Mouse (Mus musculus) ES-E14 (cell line): ENCODE data around the gene Mxra7. TPM values are rescaled to one million over a fixed set of nuclear protein-coding genes. Genes with fewer than 3 reads are reported as not detected.

Experiments used
- DNase-seq: peaks from one replicate; pipeline ENCODE4 v3.0.0-alpha.2; 2013; ENCODE audit warnings: low read depth, low spot score
- H3K27ac ChIP-seq: 2 replicates; pipeline ENCODE4 v1.5.1; 2012; ENCODE audit warnings: low read depth, mild to moderate bottlenecking, low read length, moderate library complexity, mixed read lengths; ENCODE audit not compliant: poor library complexity, insufficient read depth, severe bottlenecking
- H3K36me3 ChIP-seq: 2 replicates; pipeline ENCODE4 v1.6.1; 2012; ENCODE audit warnings: mild to moderate bottlenecking, low read length, moderate library complexity, mixed read lengths; ENCODE audit not compliant: control insufficient read depth, poor library complexity, insufficient read depth, severe bottlenecking
- H3K4me1 ChIP-seq, 2 experiments: fragments of 150-350 bp in 1 of 2; sonication (generic) in 1 of 2; 2 replicates each; pipeline ENCODE4 v1.6.1; 2012; ENCODE audit warnings: low read length in 2 of 2, mild to moderate bottlenecking in 1 of 2, mixed read lengths in 1 of 2; ENCODE audit not compliant: control insufficient read depth in 2 of 2, insufficient read depth in 2 of 2, poor library complexity in 1 of 2
- H3K4me3 ChIP-seq, 2 experiments: fragments of 150-350 bp in 1 of 2; sonication (generic) in 1 of 2; 2 replicates each; pipeline ENCODE4 v1.5.1; 2012; ENCODE audit warnings: low read length in 2 of 2, low read depth in 1 of 2, mild to moderate bottlenecking in 1 of 2, mixed read lengths in 1 of 2; ENCODE audit not compliant: insufficient read depth in 1 of 2, poor library complexity in 1 of 2, severe bottlenecking in 1 of 2
- H3K9ac ChIP-seq: 2 replicates; pipeline ENCODE4 v1.6.1; 2012; ENCODE audit warnings: low read depth, mild to moderate bottlenecking, low read length, mixed read lengths; ENCODE audit not compliant: poor library complexity, insufficient read depth, severe bottlenecking
- H3K9me3 ChIP-seq: fragments of 150-350 bp; sonication (generic); 2 replicates; pipeline ENCODE4 v1.6.1; 2012; ENCODE audit warnings: low read depth, mild to moderate bottlenecking, low read length; ENCODE audit not compliant: control insufficient read depth, insufficient read depth
- CHD2 ChIP-seq: IDR thresholded peaks from 2 replicates; pipeline ENCODE4 v1.6.1; 2014; ENCODE audit warnings: mild to moderate bottlenecking, low read depth, low read length, inconsistent platforms
- HCFC1 ChIP-seq: IDR thresholded peaks from 2 replicates; pipeline ENCODE4 v1.6.1; 2012; ENCODE audit warnings: low read length, inconsistent platforms, borderline replicate concordance; ENCODE audit not compliant: insufficient read depth
- MAFK ChIP-seq: IDR thresholded peaks from 2 replicates; pipeline ENCODE4 v1.6.1; 2014; ENCODE audit warnings: mild to moderate bottlenecking, low read depth, low read length, inconsistent platforms; ENCODE audit not compliant: insufficient read depth
- ZC3H11A ChIP-seq: IDR thresholded peaks from 2 replicates; pipeline ENCODE4 v1.6.1; 2012; ENCODE audit warnings: low read depth, mild to moderate bottlenecking, inconsistent platforms, low read length, borderline replicate concordance
- ZNF384 ChIP-seq: IDR thresholded peaks from 2 replicates; pipeline ENCODE4 v1.6.1; 2012; ENCODE audit warnings: low read depth, low read length, inconsistent platforms
- in situ Hi-C, 2 experiments: fragments of 600-800 bp; cut with MboI; formaldehyde crosslinking; loops; one replicate each; pipeline ENCODE4 v1.15.1; 2025; ENCODE audit warnings: low sequenced_read_pairs in 2 of 2, inconsistent platforms in 1 of 2; ENCODE audit not compliant: unreplicated experiment in 2 of 2
- total RNA-seq: library from RNA; depleted of rRNA; stranded (reverse); fragments of 300-350 nt; gene quantifications from 2 replicates; pipeline ENCODE4 v1.2.3, GENCODE M21; 2012

Gene Mxra7
- total RNA-seq, 1 experiment: 5.8 TPM

GRCm38 (mm10) chr11:116806136-116807071, 21.4 kb downstream of the Mxra7 start:
- Histone ChIP-seq H3K9me3 (no peaks in the 10 kb centered on the region), H3K27ac (no peak overlapping the region), H3K4me3 (no peak overlapping the region), H3K36me3 (no peaks in the 10 kb centered on the region), H3K9ac (no peak overlapping the region), H3K4me1 (peaks cover 0 to 10% of the 10 kb centered on the region in 2 experiments; a peak in 2 of 4 replicates)
- DNase-seq: no peak
- TF ChIP-seq ZNF384: no peak
- no peak for TF ChIP-seq HCFC1
- no peak for TF ChIP-seq CHD2
- TF ChIP-seq MAFK: no peak
- no peak for TF ChIP-seq ZC3H11A
- in situ Hi-C loops: loop anchor here in 1 of 2 experiments (25.0 kb wide), 1 partner anchor 169 kb away; the partner anchor contains the start of gene Rhbdf2

- no peak overlapping the region for H3K27ac ChIP-seq
- H3K9me3 ChIP-seq: no peaks in the 10 kb centered on the region
- H3K9ac ChIP-seq: no peak overlapping the region
- DNase-seq: no peak
- no peak overlapping the region for H3K4me3 ChIP-seq
- in situ Hi-C loops: loop anchor here in 1 of 2 experiments (25.0 kb wide), 1 partner anchor 165 kb away; the partner anchor contains the start of gene Rhbdf2
- TF ChIP-seq CHD2 (no peak), HCFC1 (no peak), ZNF384 (no peak), MAFK (no peak), ZC3H11A (no peak)
- peaks cover 0 to 2% of the 10 kb centered on the region in 2 experiments; a peak in 1 of 4 replicates for H3K4me1 ChIP-seq
- H3K36me3 ChIP-seq: no peaks in the 10 kb centered on the region
These were observed 25.1 kb downstream of the Mxra7 start for GRCm38 (mm10) chr11:116802709-116803108.

GRCm38 (mm10) chr11:116801106-116801505, 26.7 kb downstream of the Mxra7 start:
- DNase-seq: no peak
- H3K36me3 ChIP-seq: no peaks in the 10 kb centered on the region
- no peak for TF ChIP-seq MAFK
- no peak for TF ChIP-seq CHD2
- no peak for TF ChIP-seq ZNF384
- no peak for TF ChIP-seq HCFC1
- no peak for TF ChIP-seq ZC3H11A
- H3K4me1 ChIP-seq: peaks cover 0 to 2% of the 10 kb centered on the region in 2 experiments; a peak in 1 of 4 replicates
- H3K9ac ChIP-seq: no peak overlapping the region
- in situ Hi-C loops: loop anchor here in 1 of 2 experiments (25.0 kb wide), 1 partner anchor 164 kb away; the partner anchor contains the start of gene Rhbdf2
- H3K4me3 ChIP-seq: no peak overlapping the region
- H3K9me3 ChIP-seq: no peaks in the 10 kb centered on the region
- H3K27ac ChIP-seq: no peak overlapping the region

DNA sequence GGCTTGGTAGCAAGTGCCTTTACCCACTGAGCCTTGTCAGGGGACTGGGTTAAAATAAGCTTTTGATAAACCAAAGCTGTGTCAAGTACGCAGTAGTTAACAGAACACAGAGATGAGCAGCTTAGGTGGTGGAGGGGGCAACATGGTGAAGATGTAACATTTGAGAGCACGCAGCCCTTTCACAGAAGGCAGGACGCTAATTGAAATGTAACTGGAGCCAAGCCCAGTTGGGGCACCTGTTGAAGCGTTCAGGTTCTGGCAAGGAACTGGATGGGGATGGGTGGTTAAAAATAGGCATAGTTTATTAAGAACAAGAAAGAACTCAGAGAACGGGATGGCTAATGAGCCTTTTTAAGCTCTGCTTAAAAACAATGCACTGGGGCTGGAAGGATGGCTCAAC, 28.5 kb downstream of the Mxra7 start:
- no peak for TF ChIP-seq MAFK
- TF ChIP-seq HCFC1: no peak
- TF ChIP-seq CHD2: no peak
- no peak for TF ChIP-seq ZC3H11A
- TF ChIP-seq ZNF384: no peak
- Histone ChIP-seq H3K36me3 (no peaks in the 10 kb centered on the region), H3K4me3 (no peak overlapping the region), H3K9ac (no peak overlapping the region), H3K4me1 (peaks cover 3 to 6% of the 10 kb centered on the region in 2 experiments; a peak in 2 of 4 replicates), H3K9me3 (no peaks in the 10 kb centered on the region), H3K27ac (no peak overlapping the region)
- DNase-seq: no peak
- in situ Hi-C loops: no loop called here
